Mouse (Mus musculus) ES-E14 (cell line): ENCODE data around the gene Tapt1.

Source experiments
- CHD2 ChIP-seq: IDR thresholded peaks from 2 replicates; pipeline ENCODE4 v1.6.1; 2014; ENCODE audit warnings: mild to moderate bottlenecking, low read depth, low read length, inconsistent platforms
- HCFC1 ChIP-seq: IDR thresholded peaks from 2 replicates; pipeline ENCODE4 v1.6.1; 2012; ENCODE audit warnings: low read length, inconsistent platforms, borderline replicate concordance; ENCODE audit not compliant: insufficient read depth
- MAFK ChIP-seq: IDR thresholded peaks from 2 replicates; pipeline ENCODE4 v1.6.1; 2014; ENCODE audit warnings: mild to moderate bottlenecking, low read depth, low read length, inconsistent platforms; ENCODE audit not compliant: insufficient read depth
- ZC3H11A ChIP-seq: IDR thresholded peaks from 2 replicates; pipeline ENCODE4 v1.6.1; 2012; ENCODE audit warnings: low read depth, mild to moderate bottlenecking, inconsistent platforms, low read length, borderline replicate concordance
- ZNF384 ChIP-seq: IDR thresholded peaks from 2 replicates; pipeline ENCODE4 v1.6.1; 2012; ENCODE audit warnings: low read depth, low read length, inconsistent platforms

GRCm38 (mm10) chr5:44225911-44226520 lies 410 bp downstream of the Tapt1 start:
- TF ChIP-seq CHD2 (no peak), MAFK (no peak), ZC3H11A (no peak), HCFC1 (no peak), ZNF384 (no peak)
